Mouse (Mus musculus) stomach, embryonic 16.5 days (tissue): ENCODE results near the gene Brd2. TPM values are rescaled to one million over a fixed set of nuclear protein-coding genes. Genes with fewer than 3 reads are reported as not detected.

Source experiments
- ATAC-seq: fragments of 200-750 bp; cut with Nextera tagmentation; 2 replicates; pipeline ENCODE4 v1.8.0; 2017; ENCODE audit warnings: moderate number of reproducible peaks, moderate TSS enrichment; ENCODE audit not compliant: insufficient read depth, low FRiP score
- H3K27ac ChIP-seq: fragments of 300-500 bp; sonication (generic); 2 replicates; pipeline ENCODE4 v1.5.1; 2014; ENCODE audit warnings: low read length
- H3K27me3 ChIP-seq: fragments of 300-500 bp; sonication (generic); 2 replicates; pipeline ENCODE4 v1.6.1; 2014; ENCODE audit warnings: low read length, control low read depth, mixed read lengths; ENCODE audit not compliant: control insufficient read depth, insufficient read depth
- H3K36me3 ChIP-seq: fragments of 300-500 bp; sonication (generic); 2 replicates; pipeline ENCODE4 v1.6.1; 2014; ENCODE audit warnings: low read length; ENCODE audit not compliant: control insufficient read depth, insufficient read depth
- H3K4me1 ChIP-seq: fragments of 300-500 bp; sonication (generic); 2 replicates; pipeline ENCODE4 v1.6.1; 2014; ENCODE audit warnings: low read length, control low read depth, mixed read lengths; ENCODE audit not compliant: control insufficient read depth, insufficient read depth
- H3K4me2 ChIP-seq: fragments of 300-500 bp; sonication (generic); 2 replicates; pipeline ENCODE4 v1.6.1; 2014; ENCODE audit warnings: low read depth, low read length, mixed read lengths
- H3K4me3 ChIP-seq: fragments of 300-500 bp; sonication (generic); replicated peaks from 2 replicates; pipeline ENCODE4 v1.5.1; 2014; ENCODE audit warnings: mild to moderate bottlenecking, low read length
- H3K9ac ChIP-seq: fragments of 300-500 bp; sonication (generic); 2 replicates; pipeline ENCODE4 v1.6.1; 2014; ENCODE audit warnings: low read length
- H3K9me3 ChIP-seq: fragments of 300-500 bp; sonication (generic); replicated peaks from 2 replicates; pipeline ENCODE4 v1.6.1; 2016; ENCODE audit warnings: low read length, control low read depth; ENCODE audit not compliant: control insufficient read depth
- WGBS: fragments of 180-500 bp; shearing (Covaris S2); extraction: QIAGEN DNeasy Blood & Tissue Kit; methylation state at CpG from one replicate; pipeline ENCODE4 v1.1.7; 2014; 5-methylcytosine and 5-hydroxymethylcytosine counted together
- polyA plus RNA-seq: library from polyadenylated mRNA; unstranded; fragments of >200 nt; fragmentation: Nextera tagmentation; extraction: Ambion mirVana; gene quantifications from 2 replicates; pipeline ENCODE4 v1.2.1, GENCODE M21; 2015

Brd2 gene
- 71.9 and 74.7 TPM in 2 replicates for polyA plus RNA-seq

- H3K9ac ChIP-seq, result peak within 1 kb of the TSS; percentile 99
- ATAC-seq, result peak; percentile 68
- under 1% methylated on average over 70 of the region's 75 CpGs for WGBS
- no peaks in the 10 kb centered on the region for H3K9me3 ChIP-seq
- H3K27me3 ChIP-seq, result no peaks in the 10 kb centered on the region
- peaks cover 19% of the 10 kb centered on the region for H3K4me1 ChIP-seq
- peak within 1 kb of the TSS; percentile 96 for H3K4me3 ChIP-seq
- H3K36me3 ChIP-seq, result 0 out of 2 replicates have a peak, but pooled peaks cover 4% of the 10 kb centered on the region
- H3K27ac ChIP-seq, result peak within 1 kb of the TSS; percentile 100
- H3K4me2 ChIP-seq, result peak within 1 kb of the TSS; percentile 83
These were observed at the start of gene Brd2 for GRCm38 (mm10) chr17:34122188-34122984. Gene Brd2, minus strand, starts transcription at chr17:34122634.

GRCm38 (mm10) chr17:34170877-34171498, 48.6 kb upstream of the Brd2 start:
- WGBS, result 39% methylated on average over 13 of the region's 13 CpGs
- no peak overlapping the region for H3K4me2 ChIP-seq
- no peak overlapping the region for H3K9ac ChIP-seq
- H3K4me3 ChIP-seq, result no peak overlapping the region
- no peak overlapping the region for H3K27ac ChIP-seq
- H3K9me3 ChIP-seq, result no peaks in the 10 kb centered on the region
- no peak for ATAC-seq
- no peaks in the 10 kb centered on the region for H3K4me1 ChIP-seq
- no peaks in the 10 kb centered on the region for H3K27me3 ChIP-seq
- H3K36me3 ChIP-seq, result no peaks in the 10 kb centered on the region

- no peak overlapping the region for H3K9ac ChIP-seq
- ATAC-seq, result no peak
- no peak overlapping the region for H3K4me2 ChIP-seq
- WGBS, result 20% methylated on average over 4 of the region's 4 CpGs
- H3K4me3 ChIP-seq, result no peak overlapping the region
- H3K27ac ChIP-seq, result no peak overlapping the region
- no peaks in the 10 kb centered on the region for H3K4me1 ChIP-seq
- no peaks in the 10 kb centered on the region for H3K36me3 ChIP-seq
- H3K27me3 ChIP-seq, result no peaks in the 10 kb centered on the region
- H3K9me3 ChIP-seq, result no peaks in the 10 kb centered on the region
These were observed 48.0 kb upstream of the Brd2 start for GRCm38 (mm10) chr17:34170487-34170876.

- no peak overlapping the region for H3K9ac ChIP-seq
- H3K9me3 ChIP-seq, result no peaks in the 10 kb centered on the region
- H3K27ac ChIP-seq, result no peak overlapping the region
- no peaks in the 10 kb centered on the region for H3K4me1 ChIP-seq
- no peaks in the 10 kb centered on the region for H3K27me3 ChIP-seq
- ATAC-seq, result peak; percentile 25; the same call in 1 of the 2 replicates
- 5% methylated on average over 2 of the region's 2 CpGs for WGBS
- no peaks in the 10 kb centered on the region for H3K36me3 ChIP-seq
- no peak overlapping the region for H3K4me3 ChIP-seq
- H3K4me2 ChIP-seq, result no peak overlapping the region
These were observed 46.8 kb upstream of the Brd2 start for GRCm38 (mm10) chr17:34169279-34169678.

GRCm38 (mm10) chr17:34165033-34165730, 42.7 kb upstream of the Brd2 start:
- Histone ChIP-seq H3K9ac (no peak overlapping the region), H3K4me3 (no peak overlapping the region), H3K36me3 (no peaks in the 10 kb centered on the region), H3K9me3 (no peaks in the 10 kb centered on the region), H3K4me1 (no peaks in the 10 kb centered on the region), H3K27ac (no peak overlapping the region), H3K4me2 (no peak overlapping the region), H3K27me3 (no peaks in the 10 kb centered on the region)
- 75% methylated on average over 6 of the region's 6 CpGs for WGBS
- no peak for ATAC-seq

- no peak for ATAC-seq
- no peak overlapping the region for H3K4me2 ChIP-seq
- no peaks in the 10 kb centered on the region for H3K4me1 ChIP-seq
- no peak overlapping the region for H3K9ac ChIP-seq
- H3K36me3 ChIP-seq, result no peaks in the 10 kb centered on the region
- no peak overlapping the region for H3K4me3 ChIP-seq
- H3K9me3 ChIP-seq, result no peaks in the 10 kb centered on the region
- H3K27me3 ChIP-seq, result no peaks in the 10 kb centered on the region
- no peak overlapping the region for H3K27ac ChIP-seq
- 45% methylated on average over 9 of the region's 9 CpGs for WGBS
These were observed 41.9 kb upstream of the Brd2 start for GRCm38 (mm10) chr17:34164202-34164895.

- ATAC-seq, result no peak
- Histone ChIP-seq H3K4me1 (no peaks in the 10 kb centered on the region), H3K27ac (no peak overlapping the region), H3K9me3 (no peaks in the 10 kb centered on the region), H3K9ac (no peak overlapping the region), H3K36me3 (no peaks in the 10 kb centered on the region), H3K4me2 (no peak overlapping the region), H3K4me3 (no peak overlapping the region), H3K27me3 (no peaks in the 10 kb centered on the region)
- 47% methylated on average over 5 of the region's 5 CpGs for whole genome bisulfite sequencing
These were observed 33.1 kb upstream of the Brd2 start for GRCm38 (mm10) chr17:34155534-34155933.

- no peaks in the 10 kb centered on the region for H3K4me1 ChIP-seq
- no peak within 1 kb of the TSS for H3K4me3 ChIP-seq
- H3K27ac ChIP-seq, result no peak within 1 kb of the TSS
- no peaks in the 10 kb centered on the region for H3K9me3 ChIP-seq
- no peak within 1 kb of the TSS for H3K4me2 ChIP-seq
- ATAC-seq, result peak; percentile 71; the same call in 1 of the 2 replicates
- 49% methylated on average over 4 of the region's 4 CpGs for WGBS
- H3K27me3 ChIP-seq, result no peaks in the 10 kb centered on the region
- no peak within 1 kb of the TSS for H3K9ac ChIP-seq
- no peaks in the 10 kb centered on the region for H3K36me3 ChIP-seq
These were observed 30.5 kb upstream of the Brd2 start, which contains the start of gene H2-DMb1 for GRCm38 (mm10) chr17:34152923-34153322. Gene H2-DMb1, plus strand, starts transcription at chr17:34153072.
